Mouse (Mus musculus): Measurements from ENCODE around the gene Kif7. TPM values are rescaled to one million over a fixed set of nuclear protein-coding genes. Genes with fewer than 3 reads are reported as not detected.

Kif7 gene
- total RNA-seq, 2 experiments from 2014 or later = 0.59 to 0.91 TPM

DNA sequence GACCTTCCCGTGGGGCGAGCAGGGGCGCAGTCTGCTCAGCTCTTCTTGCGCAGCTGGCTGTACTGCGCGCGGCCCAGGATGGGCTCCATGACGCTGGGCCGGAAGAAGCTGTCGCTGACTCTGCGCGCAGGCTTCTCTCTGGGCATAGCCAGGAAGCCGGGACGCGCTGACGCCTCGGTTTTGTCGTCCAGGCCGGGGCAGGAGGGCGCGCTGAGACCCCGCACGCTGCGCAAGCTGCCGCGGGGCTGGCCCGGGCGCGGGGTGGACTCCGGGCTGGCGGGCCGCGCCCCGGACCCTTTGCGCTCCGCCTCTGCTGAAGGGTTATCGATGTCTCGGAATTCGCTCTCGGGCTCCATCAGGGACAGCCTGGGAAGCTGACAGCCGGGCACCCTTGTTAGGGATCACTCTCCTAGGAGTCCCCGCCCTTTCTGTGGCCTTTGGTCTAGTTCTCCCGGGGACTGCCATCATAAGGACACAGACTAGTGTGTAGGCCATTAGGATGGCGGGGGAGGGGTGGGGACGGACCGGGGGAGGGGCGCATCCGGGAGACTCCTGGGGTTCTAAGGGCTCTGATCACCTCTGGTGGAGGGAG, 6.0 kb upstream of the Kif7 start:
- DNase-seq = peak; percentile 57

DNA sequence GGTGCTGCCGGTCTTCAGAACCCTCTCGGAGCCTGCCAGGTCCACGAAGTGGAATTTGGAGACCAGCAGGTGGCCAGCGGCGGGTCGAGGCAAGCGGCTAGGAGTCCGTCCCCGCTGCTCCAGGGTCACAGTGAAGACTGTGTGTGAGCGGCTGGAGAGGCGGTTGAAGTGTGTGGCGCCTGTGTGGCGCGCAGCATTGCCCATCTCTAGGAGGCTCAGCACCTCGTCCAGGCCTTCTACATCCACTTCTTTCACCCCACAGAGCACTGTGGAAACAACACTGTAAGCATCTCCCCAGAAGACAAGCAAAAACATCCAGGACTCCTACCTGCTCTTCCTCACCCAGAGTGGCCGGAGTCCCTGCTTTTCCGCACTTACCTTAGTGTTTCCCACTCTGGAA, 4.7 kb downstream of the Kif7 start:
- no peak for DNase-seq

DNA sequence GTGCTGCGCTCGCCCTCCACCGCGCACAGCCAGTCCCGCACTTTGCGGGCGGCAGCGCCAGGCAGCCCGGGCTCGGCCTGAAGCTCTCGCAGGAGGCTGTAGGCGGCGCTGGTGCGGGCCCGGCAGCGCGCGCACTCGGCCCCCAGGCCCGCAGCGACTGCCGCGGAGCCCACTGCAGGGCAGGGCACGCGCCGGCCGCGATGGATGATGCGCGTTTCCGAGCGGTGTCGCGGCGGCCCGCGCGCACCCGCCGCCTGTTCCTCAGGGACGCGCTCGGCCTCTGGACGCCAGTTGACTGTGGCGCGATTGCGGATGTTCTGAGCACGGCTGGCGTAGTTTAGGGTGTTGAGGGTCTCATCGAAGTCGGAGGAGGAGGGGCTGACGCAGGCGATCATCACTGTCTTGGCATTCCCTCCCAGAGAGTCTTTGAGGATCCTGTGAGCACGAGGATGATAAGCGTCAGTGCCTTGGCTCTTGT, 5.4 kb downstream of the Kif7 start:
- DNase-seq = no peak

DNA sequence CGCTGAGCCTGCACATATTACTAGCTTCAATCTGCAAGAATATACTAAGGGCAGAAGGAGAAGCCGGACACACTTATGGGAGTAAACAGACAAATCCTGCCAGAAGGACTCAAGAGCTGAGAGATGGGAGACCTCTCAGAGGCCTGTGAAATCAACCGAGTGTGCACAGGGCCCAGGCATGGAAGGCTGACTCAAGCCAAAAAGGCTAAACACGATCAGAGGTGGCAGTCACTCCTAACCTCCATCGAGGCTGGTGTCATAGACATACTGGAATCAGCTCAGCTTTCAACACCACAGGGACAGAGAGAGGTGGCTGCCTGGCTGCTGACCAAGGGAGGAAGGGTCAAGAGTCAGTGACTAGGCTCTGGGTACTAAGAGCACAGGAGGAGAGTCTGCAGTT, 10.3 kb downstream of the Kif7 start:
- DNase-seq = no peak

DNA sequence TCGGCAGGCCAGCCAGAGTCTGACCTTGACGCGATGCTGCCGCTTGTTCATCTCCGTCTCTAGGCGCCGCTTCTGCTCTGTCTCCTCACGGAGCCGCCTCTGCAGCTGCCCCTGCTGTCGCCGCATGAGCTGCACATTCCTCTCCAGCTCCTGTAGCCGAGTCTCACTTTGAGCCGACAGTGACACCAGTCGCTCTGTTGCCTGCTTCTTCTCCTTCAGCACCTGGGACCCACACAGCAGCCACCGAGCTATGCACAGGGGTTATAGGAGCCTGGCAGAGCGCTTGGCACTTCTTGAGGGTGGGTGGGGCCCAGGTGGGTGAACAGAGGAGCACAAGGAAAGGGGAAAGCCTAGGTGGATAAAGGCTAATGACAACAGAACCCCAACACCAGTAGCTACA, 12.8 kb downstream of the Kif7 start:
- DNase-seq = no peak

DNA sequence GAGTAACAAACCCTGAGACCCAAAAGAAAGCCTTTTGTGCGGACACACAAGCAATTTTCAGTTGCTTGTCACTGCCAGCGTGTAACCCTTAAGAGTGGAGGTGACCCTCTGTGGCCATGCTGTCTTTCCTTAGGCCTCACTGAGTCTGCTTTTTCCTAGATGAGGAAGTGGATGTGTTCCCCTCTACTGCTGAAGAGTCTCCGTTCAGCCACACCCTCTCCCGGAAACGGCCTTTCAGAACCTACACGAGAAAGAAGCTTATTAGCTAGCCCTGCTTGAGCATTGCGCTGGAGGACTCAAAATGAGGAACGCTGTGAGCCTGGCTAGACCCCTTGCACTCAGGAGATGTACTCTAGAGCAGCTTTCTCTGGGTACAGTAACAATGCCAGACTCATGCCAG, 19.0 kb downstream of the Kif7 start:
- DNase-seq = no peak

DNA sequence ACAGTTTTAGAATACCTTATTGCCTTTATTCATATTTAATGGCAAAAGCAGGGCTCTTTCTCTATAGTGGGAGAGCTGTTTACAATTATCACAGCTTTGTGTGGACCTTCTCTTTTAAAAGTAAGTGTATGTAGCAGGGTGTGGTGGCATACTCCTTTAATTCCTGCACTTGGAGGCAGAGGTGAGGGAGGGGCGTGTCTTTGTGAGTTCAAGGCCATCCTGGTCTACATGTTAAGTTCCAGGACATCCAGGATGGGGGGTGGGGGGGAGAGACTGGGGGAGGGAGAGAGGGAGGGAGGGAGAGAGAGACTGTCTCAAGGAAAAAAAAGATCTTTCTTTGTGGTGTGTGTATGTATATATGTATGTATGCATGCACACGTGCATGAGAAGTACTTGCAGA, 35.3 kb downstream of the Kif7 start:
- no peak for DNase-seq

DNA sequence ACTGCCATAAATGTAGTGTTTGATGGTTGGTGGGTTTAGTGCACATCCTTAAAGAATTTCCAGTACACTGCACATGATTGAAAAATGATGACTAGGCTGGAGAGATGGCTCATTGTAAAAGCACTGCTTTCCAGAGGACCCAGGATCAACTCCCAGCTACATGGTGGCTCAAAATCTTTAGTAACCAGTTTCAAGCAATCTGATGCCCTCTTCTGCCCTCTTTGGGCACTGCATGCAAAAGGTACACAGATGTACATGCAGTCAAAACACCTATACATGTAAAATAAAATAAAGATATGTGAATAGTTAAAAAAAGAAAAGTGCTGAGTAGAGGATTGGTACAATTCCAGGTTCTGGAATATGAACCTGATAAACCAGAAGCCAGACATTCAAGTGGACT, 36.3 kb downstream of the Kif7 start:
- no peak for DNase-seq

DNA sequence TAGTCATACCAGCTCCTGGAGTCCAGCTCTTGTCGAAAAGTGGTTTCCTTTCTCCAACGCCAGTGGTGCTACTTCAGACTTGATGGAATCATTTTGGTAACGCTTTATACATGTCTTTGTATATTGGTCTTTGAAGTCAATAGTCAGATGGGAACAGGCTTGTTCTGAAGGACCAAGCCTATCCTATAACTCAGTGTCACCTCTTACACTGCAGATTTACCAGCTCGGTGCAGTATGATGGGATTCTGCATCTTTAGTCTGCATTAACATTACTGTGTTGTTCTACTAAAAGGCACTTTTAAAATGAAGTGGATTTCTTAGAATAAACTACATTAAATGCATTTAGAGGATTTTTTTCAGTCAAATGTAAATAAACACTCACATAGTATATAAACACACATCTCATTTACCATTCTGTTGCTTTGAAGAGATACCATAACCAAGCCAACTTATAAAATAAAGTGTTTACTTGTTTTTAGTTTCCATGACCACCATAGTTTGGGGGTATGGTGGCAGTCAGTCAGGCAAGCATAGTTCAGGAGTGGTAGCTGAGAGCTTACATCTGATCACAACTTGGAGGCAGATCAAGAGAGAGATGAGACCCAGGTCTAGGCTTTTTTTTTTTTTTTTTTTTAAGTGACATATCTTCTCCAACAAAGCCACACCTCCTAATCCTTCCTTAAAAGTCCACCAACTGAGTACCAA, 44.5 kb downstream of the Kif7 start:
- no peak for DNase-seq

DNA sequence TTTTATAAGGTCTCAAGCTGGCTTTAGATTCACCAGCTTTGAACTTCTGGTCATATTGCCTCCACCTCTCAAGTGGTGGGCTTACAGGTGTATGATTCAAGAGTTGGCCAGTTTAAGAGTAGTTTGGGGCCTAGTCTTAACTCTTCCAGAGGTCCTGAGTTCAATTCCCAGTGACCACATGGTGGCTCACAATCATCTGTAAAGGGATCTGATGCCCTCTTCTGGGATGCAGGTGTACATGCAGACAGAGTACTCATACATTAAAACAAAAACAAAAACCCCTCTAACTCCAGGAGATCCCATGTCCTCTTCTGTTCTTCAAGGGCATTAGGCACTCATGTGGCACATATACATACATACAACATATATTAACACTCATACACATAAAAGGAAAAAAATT, 48.8 kb downstream of the Kif7 start:
- DNase-seq = no peak

DNA sequence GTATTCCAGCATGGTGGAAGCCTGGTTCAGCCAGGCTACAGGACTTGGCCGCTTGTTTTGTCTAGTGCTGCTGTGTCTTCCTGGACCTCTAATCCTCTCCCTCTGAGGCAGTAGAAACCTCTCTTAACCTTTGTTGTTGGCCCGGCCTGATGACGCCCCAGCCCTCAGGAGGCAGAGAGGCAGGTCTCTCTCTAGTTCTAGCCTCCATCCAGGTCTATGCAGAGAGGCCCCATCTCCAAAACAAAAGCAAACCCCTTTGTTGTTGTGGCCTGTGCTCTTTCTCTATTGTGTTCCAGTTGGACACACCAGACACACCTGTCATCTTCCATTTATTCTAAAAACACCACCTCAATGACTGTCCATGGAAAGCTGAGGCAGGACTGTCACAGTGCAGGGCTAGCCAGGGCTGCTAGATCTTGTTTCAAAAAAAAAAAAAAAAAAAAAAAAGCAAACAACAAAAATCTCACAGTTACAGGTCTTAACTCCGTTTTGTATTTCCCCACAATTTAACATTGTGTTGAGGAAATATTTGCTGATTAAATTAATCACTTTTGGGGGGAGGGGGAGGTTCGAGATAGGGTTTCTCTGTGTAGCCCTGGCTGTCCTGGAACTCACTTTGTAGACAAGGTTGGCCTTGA, 54.1 kb downstream of the Kif7 start:
- no peak for DNase-seq

DNA sequence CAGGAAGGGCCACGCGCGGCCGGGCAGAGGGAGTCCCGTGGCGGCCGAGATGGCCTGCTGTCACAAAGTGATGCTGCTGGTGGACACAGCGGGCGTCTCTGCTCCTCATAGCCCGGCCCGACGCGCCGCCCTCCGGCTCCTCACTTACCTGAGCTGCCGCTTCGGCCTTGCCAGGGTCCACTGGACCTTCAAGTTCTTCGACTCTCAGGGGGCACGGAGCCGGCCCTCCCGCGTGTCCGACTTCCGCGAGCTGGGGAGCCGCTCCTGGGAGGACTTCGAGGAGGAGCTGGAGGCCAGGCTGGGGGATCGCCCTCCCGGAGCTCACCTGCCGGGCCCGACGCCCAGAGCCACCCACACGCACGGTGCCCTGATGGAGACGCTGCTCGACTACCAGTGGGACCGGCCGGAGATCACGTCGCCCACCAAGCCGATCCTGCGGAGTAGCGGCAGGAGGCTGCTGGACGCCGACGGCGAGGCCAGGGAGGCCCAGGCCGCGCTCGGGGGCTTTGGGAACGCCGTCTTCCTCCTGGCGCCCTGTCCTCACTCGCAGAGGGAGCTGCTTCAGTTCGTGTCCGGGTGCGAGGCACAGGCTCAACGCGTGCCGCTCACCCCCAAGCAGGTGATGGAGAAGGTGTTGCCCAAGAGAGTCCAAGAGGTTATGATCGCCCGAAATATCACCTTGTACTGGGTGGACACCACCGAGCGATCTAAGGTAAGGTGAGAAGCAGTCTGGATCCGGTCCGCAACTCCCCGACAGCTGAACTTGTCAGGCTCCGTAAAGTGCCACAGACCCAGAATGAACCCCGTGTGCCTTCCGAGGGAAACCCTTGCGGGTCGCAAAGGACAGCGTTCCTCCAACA, 55.0 kb downstream of the Kif7 start:
- DNase-seq = no peak

DNA sequence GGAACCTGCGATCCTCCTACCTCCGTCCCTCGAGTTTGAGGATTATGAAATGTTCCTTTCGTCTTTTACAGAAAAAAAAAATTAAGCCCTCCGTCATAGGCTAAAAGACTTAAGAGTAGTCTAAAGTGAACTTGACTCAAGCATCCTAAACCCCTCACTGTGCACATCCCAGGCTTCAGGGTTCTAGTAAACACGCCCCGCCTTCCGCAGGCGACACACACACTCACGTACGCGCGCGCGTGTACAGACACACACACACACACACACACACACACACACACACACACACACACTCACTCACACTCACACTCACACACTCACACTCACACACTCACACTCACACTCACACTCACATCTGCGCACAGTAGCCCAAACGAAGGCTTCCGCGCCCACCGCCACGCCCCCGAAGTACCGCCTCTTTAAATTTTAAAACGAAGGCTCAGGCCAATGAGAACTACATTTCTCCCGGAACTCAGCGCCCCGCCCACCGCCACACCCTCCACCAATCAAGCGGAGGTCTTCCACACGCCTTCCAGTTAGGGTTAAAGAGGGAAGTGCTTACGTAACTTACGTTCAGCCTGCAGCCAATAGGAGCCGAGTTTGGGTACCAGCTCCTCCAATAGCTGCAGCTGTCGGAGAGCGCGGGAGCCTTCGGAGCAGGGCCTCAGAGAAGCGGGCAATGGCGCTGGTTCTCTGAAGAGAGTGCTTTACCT, 55.8 kb downstream of the Kif7 start, which contains the start of gene Ticrr:
Gene Ticrr, plus strand, starts transcription at position 619 of the 713 bp plus-strand sequence.
- peak; percentile 94 for DNase-seq

DNA sequence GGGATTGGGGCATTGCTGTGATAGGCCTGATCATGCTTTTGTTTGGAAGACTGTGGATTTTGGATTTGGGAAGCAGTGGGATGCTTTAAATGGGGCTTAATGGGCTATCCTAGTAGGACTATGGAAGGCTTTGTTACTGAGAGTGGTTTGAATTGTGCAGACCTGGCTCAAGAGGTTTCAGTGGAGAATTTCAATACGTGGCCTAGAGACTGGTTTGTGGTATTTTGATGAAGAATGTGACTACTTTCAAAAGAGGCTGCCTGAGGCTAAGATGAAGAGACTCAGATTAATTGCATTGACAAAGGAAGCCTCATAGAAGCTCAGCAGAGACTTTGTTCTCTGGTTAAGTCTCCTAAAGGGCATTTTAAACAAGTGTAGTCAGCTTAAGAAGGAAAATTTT, 60.9 kb downstream of the Kif7 start:
- DNase-seq = no peak

DNA sequence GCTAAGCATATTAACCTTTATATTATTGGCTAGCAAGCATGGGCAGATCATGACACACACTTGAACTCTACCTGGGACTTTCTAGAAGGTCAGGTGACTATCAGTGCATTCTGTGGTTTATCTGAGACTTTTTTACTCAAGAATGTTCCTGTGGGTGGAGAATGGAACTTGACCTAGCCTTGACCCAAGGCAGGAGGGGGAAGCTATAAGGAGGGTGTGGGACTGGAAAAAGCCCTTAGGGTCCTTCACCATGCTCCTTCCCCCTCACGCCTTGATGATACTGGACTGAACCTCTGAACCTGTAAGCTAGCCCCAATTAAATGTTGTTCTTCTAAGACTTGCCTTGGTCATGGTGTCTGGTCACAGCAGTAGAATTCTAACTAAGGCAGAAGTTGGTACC, 61.3 kb downstream of the Kif7 start:
- no peak for DNase-seq

DNA sequence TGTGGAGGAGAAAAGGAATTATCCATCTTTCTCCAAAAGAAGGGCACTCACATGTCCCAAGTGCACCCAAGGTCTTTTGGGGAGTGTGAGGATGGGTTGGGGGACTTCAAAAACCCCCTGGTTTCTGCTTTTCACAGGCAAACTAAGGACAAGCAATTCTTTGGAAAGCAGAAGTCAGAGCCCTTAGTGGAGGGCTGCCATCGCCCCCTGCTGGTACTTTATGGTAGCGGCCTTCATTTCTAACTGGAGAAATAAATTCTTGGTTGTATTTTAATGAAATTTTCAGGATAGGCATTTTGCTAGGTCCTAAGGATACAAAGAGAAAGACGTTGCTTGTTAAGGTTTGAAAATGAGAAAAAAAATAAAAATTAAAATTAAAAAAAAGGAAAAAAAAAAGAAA, 66.5 kb downstream of the Kif7 start:
- DNase-seq = no peak

Other genes with a start within 250 kb of the Kif7 start
- 10 to 100 TPM; 33.8 to 34.3 TPM for gene Polg, start 249.4 kb downstream of the Kif7 start, total RNA-seq (2021)
- not detected for gene Rhcg, start 98.1 kb downstream of the Kif7 start, total RNA-seq (2021)
- under 1 TPM; 0.05 to 0.13 TPM for gene Ticrr, start 55.5 kb downstream of the Kif7 start, total RNA-seq (2021)
- gene Plin1, start 17.2 kb upstream of the Kif7 start, total RNA-seq (2021) = 10 to 100 TPM in 1 of 2 experiments, 1 to 10 TPM in 1; 1.8 to 53.2 TPM
- 10 to 100 TPM in 1 of 2 experiments, 1 to 10 TPM in 1; 8.8 to 11.8 TPM for gene Pex11a, start 27.4 kb upstream of the Kif7 start, total RNA-seq (2021)
- gene Wdr93, start 27.4 kb upstream of the Kif7 start, total RNA-seq (2021) = not detected
- gene Mesp1, start 78.1 kb upstream of the Kif7 start, total RNA-seq (2021) = not detected
- gene Mesp2, start 95.0 kb upstream of the Kif7 start, total RNA-seq (2021) = not detected
- 1 to 10 TPM; 5.7 to 6.3 TPM for gene Anpep, start 145.3 kb upstream of the Kif7 start, total RNA-seq (2021)
- 10 to 100 TPM; 16.9 to 17.1 TPM for gene Ap3s2, start 204.9 kb upstream of the Kif7 start, total RNA-seq (2021)
- 1 to 10 TPM; 3.6 to 3.8 TPM for gene Arpin, start 219.6 kb upstream of the Kif7 start, total RNA-seq (2021)

All from gastrocnemius, postnatal 25 days (tissue).